Mouse (Mus musculus) MEL (cell line): ENCODE results near the gene Zbtb22.

ENCODE experiments used
- CTCF ChIP-seq, 3 experiments: IDR thresholded peaks in 2 of 3; conservative IDR thresholded peaks in 1 of 3; 2 replicates each; pipeline ENCODE4 v1.5.1; 2011 to 2012; ENCODE audit warnings: low read length in 3 of 3, low read depth in 2 of 3, mild to moderate bottlenecking in 2 of 3, improper control_type of control experiment in 1 of 3, inconsistent platforms in 1 of 3, mixed read lengths in 1 of 3, moderate library complexity in 1 of 3; ENCODE audit not compliant: control insufficient read depth in 1 of 3, insufficient read depth in 1 of 3, poor library complexity in 1 of 3, severe bottlenecking in 1 of 3
- EP300 ChIP-seq, 2 experiments: IDR thresholded peaks; 2 replicates each; pipeline ENCODE4 v1.6.1; 2011; ENCODE audit warnings: improper control_type of control experiment in 2 of 2, low read length in 2 of 2, low read depth in 1 of 2, mild to moderate bottlenecking in 1 of 2
- GABPA ChIP-seq: IDR thresholded peaks from 2 replicates; pipeline ENCODE4 v1.6.1; 2012; ENCODE audit warnings: low read depth, mild to moderate bottlenecking, inconsistent platforms, low read length, improper control_type of control experiment, moderate library complexity
- GATA1 ChIP-seq: IDR thresholded peaks from 2 replicates; pipeline ENCODE4 v1.6.1; 2011; ENCODE audit warnings: low read depth, low read length, improper control_type of control experiment
- MAX ChIP-seq: IDR thresholded peaks from 2 replicates; pipeline ENCODE4 v1.6.1; 2011; ENCODE audit warnings: low read length, improper control_type of control experiment
- MEF2A ChIP-seq: IDR thresholded peaks from 2 replicates; pipeline ENCODE4 v1.6.1; 2014; ENCODE audit warnings: low read depth, mild to moderate bottlenecking, inconsistent platforms, low read length, improper control_type of control experiment; ENCODE audit not compliant: poor library complexity, insufficient replicate concordance, severe bottlenecking; ENCODE audit errors: extremely low read depth
- POLR2A ChIP-seq, 2 experiments: IDR thresholded peaks; 2 replicates each; pipeline ENCODE4 v1.6.1; 2011 to 2012; ENCODE audit warnings: low read length in 2 of 2, mild to moderate bottlenecking in 2 of 2, control low read depth in 1 of 2, improper control_type of control experiment in 1 of 2, low read depth in 1 of 2, moderate library complexity in 1 of 2; ENCODE audit not compliant: control insufficient read depth in 1 of 2, insufficient read depth in 1 of 2, poor library complexity in 1 of 2
- POLR2AphosphoS2 ChIP-seq: IDR thresholded peaks from 2 replicates; pipeline ENCODE4 v1.6.1; 2011; ENCODE audit warnings: low read length, improper control_type of control experiment
- TAL1 ChIP-seq: IDR thresholded peaks from 2 replicates; pipeline ENCODE4 v1.6.1; 2012; ENCODE audit warnings: mild to moderate bottlenecking, inconsistent platforms, low read length, moderate library complexity, mixed read lengths
- USF1 ChIP-seq: IDR thresholded peaks from 2 replicates; pipeline ENCODE4 v1.6.1; 2014; ENCODE audit warnings: low read depth, mild to moderate bottlenecking, inconsistent platforms, low read length, improper control_type of control experiment, moderate library complexity
- ZC3H11A ChIP-seq: IDR thresholded peaks from 2 replicates; pipeline ENCODE4 v1.6.1; 2012; ENCODE audit warnings: low read depth, mild to moderate bottlenecking, inconsistent platforms, low read length, improper control_type of control experiment
- ZKSCAN1 ChIP-seq: IDR thresholded peaks from 2 replicates; pipeline ENCODE4 v1.6.1; 2012; ENCODE audit warnings: low read depth, mild to moderate bottlenecking, inconsistent platforms, low read length, improper control_type of control experiment, moderate library complexity

DNA sequence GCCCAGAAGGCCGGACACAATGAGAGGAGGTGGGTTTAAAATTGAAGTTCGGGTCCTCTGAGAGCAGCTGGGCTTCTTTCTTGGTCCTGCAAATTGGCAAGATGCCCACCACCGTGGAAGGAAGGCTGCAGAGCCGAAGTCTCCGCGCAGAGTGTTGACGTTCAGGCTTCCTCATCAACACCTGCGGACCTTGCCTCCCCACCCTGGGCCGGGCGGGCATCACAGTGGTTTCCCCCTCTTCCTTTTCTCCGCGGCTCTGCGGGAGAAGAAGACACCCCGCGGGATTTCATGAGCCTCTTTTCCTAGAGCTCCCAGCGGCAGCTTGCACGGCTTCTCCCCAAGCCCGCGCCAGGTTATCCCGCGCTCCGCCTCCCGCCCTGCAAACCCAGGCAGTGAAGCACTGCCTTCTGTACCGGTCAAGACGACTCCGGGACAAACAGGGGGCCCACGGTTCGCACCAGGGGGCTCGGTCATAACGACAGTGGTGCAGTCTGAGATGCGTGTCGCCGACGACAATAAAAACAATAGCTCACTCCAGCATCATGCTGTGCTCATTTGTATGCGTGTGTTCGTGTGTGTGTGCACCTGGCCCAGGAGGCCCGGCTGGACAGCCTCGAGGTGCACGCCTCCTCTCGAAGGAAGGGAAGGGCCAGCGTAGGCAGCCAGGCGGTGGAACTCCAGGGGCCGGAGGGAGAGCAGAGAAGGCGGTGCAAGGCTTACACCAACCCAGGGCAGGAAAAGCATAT, 7.2 kb upstream of the Zbtb22 start:
- no peak for TF ChIP-seq ZKSCAN1
- TF ChIP-seq CTCF (IDR thresholded peaks at IDR 0.05 in 2 of 3, conservative IDR thresholded peaks at IDR 0.05 in 1 of 3; ENCODE audit: control insufficient read depth in 1 of 3, insufficient read depth in 1 of 3, low read depth in 2 of 3, low read length in 3 of 3, poor library complexity in 1 of 3, severe bottlenecking in 1 of 3), result no peak
- TF ChIP-seq TAL1, result no peak
- TF ChIP-seq GATA1, result no peak
- no peak for TF ChIP-seq ZC3H11A
- no peak for TF ChIP-seq EP300 (IDR thresholded peaks at IDR 0.05; ENCODE audit: low read depth in 1 of 2, low read length in 2 of 2)
- no peak for TF ChIP-seq USF1
- no peak; the same call in 1 of the 2 replicates for TF ChIP-seq POLR2AphosphoS2
- no peak for TF ChIP-seq MEF2A
- peak in 1 of 2 experiments; percentile 20; a peak in 1 of 4 replicates for TF ChIP-seq POLR2A (IDR thresholded peaks at IDR 0.05; ENCODE audit: control insufficient read depth in 1 of 2, insufficient read depth in 1 of 2, low read depth in 1 of 2, low read length in 2 of 2, poor library complexity in 1 of 2)
- no peak for TF ChIP-seq GABPA
- no peak; the same call in 1 of the 2 replicates for TF ChIP-seq MAX
